ENCODE assay signal across 9 mouse cellular contexts in the genomic region with DNA sequence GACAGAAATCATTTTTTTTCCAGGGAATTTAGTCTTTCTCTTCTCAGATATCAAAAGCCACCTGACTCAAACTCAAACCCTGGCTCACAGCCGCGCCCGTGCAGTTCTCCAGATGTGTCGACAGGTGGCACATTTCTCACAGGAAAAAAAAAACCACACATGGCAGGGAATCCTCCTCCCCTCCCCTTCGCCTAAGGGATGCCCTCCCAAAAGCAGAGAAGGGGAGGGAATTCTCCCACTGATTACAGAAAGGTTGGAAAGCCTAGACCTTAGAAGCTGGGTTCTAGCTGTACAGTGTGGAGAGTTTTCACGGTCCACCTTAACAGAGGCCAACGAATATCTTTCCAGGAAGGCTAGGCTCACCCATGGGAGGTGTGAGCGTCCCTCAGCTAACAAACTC. TPM values are rescaled to one million over a fixed set of nuclear protein-coding genes. Genes with fewer than 3 reads are reported as not detected.
DNase-seq lines count a peak whose midpoint lies in the region; ATAC-seq and TF ChIP-seq lines count a peak whose summit lies in the region.
"Had no signal": no experiment of that assay in that cellular context is flagged by ENCODE, and none has a peak within 500 bp of the region (broad histone marks: within the 10 kb centered on the region; RNA-seq: fewer than 3 reads in every experiment).

No protein-coding gene starts in this region.

- intact Hi-C loops in gastrocnemius, adult 2 months (cut with DNase I) = loop anchor here (2.0 to 5.0 kb wide), 3 partner anchors 93 to 586 kb away; no protein-coding TSS in a partner anchor

- WGBS in hindbrain, embryonic 11.5 days = 2% methylated on average over 8 of the region's 8 CpGs

- DNase-seq in gastrocnemius, adult 2 months = peak; percentile 59
- DNase-seq in gastrocnemius, adult 8-10 months (ENCODE audit: low spot score in 2 of 2) = no peak
- DNase-seq in lung, postnatal 10 days = peak; percentile 16
- no peak for DNase-seq in lung, postnatal 4 days
- peak; percentile 80 for DNase-seq in hindbrain, embryonic 11.5 days (ENCODE audit: low spot score)
- peak; percentile 66 for DNase-seq in retina, embryonic 14.5 days (ENCODE audit: low spot score)
- DNase-seq in thymus, postnatal 36 days = no peak
- no peak for DNase-seq in T-cell, adult 2 months (ENCODE audit: low spot score)
- DNase-seq: right cerebral cortex, postnatal 4 days had no signal

- H3K4me2 ChIP-seq in hindbrain, embryonic 11.5 days (replicated peaks; ENCODE audit: low read depth, low read length) = no peak overlapping the region

- peak; percentile 80 for TF ChIP-seq CTCF in gastrocnemius, adult 2 months (IDR thresholded peaks at IDR 0.05)

- peak; percentile 2; the same call in 1 of the 2 replicates for ATAC-seq in hindbrain, embryonic 11.5 days (ENCODE audit: low FRiP score)

- H3K27me3 ChIP-seq in hindbrain, embryonic 11.5 days (ENCODE audit: control insufficient read depth, insufficient read depth, low read length) = peaks cover 86% of the 10 kb centered on the region

- no peaks in the 10 kb centered on the region for H3K9me3 ChIP-seq in hindbrain, embryonic 11.5 days (ENCODE audit: control insufficient read depth, low read length)

- no peak overlapping the region for H3K27ac ChIP-seq in gastrocnemius, adult 2 months
- H3K27ac ChIP-seq in hindbrain, embryonic 11.5 days (ENCODE audit: low read depth, low read length) = no peak overlapping the region

- 0 out of 2 replicates have a peak, but pooled peaks cover 2% of the 10 kb centered on the region for H3K4me1 ChIP-seq in hindbrain, embryonic 11.5 days (replicated peaks; ENCODE audit: control insufficient read depth, insufficient read depth, low read length)

- no peak overlapping the region for H3K9ac ChIP-seq in hindbrain, embryonic 11.5 days (ENCODE audit: low read depth, low read length)

- H3K36me3 ChIP-seq in hindbrain, embryonic 11.5 days (ENCODE audit: control insufficient read depth, insufficient read depth, low read length) = no peaks in the 10 kb centered on the region

- H3K4me3 ChIP-seq in gastrocnemius, adult 2 months = no peak overlapping the region
- no peak overlapping the region for H3K4me3 ChIP-seq in hindbrain, embryonic 11.5 days (ENCODE audit: low read depth, low read length)

RNA-seq across cellular contexts. Expression of a gene that starts 7.6 kb away (rescaled TPM):
- total RNA-seq in gastrocnemius, adult 2 months (2021) = 10 to 100 TPM in 1 of 2 experiments, 1 to 10 TPM in 1; 7.0 to 10.2 TPM
- total RNA-seq in gastrocnemius, adult 8-10 months (2022) = 1 to 10 TPM; 6.0 to 7.7 (median 7.2) TPM
- 5.2 and 6.9 TPM in 2 replicates for polyA plus RNA-seq in hindbrain, embryonic 11.5 days (2014; fragmentation: Nextera tagmentation; extraction: Ambion mirVana)

Comparison
In these comparisons a context has a peak if more than half of its experiments do, and no peak if none do; other contexts are left out.
1. DNase-seq: peak in gastrocnemius, adult 2 months (single experiment), lung, postnatal 10 days (single experiment), hindbrain, embryonic 11.5 days (single experiment) and retina, embryonic 14.5 days (single experiment); none in gastrocnemius, adult 8-10 months (0 of 2), lung, postnatal 4 days (0 of 2), thymus, postnatal 36 days (0 of 2) and T-cell, adult 2 months (single experiment).